Mouse (Mus musculus) cerebral cortex, adult 2 months (tissue): Measurements from ENCODE around the gene Nalcn.

Experiments
- WGBS: fragments of 180-500 bp; shearing (Covaris S2); methylation state at CpG from one replicate; pipeline ENCODE4 v1.1.7; 2018; 5-methylcytosine and 5-hydroxymethylcytosine counted together

Gene Nalcn

GRCm38 (mm10) chr14:123626501-123627179, at the start of gene Nalcn:
Nalcn (minus strand) TSS chr14:123627144.
- 2% methylated on average over 47 of the region's 47 CpGs for WGBS

- WGBS: 90% methylated on average over 21 of the region's 21 CpGs
Observed at GRCm38 (mm10) chr14:123671076-123671475, 44.1 kb upstream of the Nalcn start.

- 59% methylated on average over 1 of the region's 1 CpGs for WGBS
Observed at GRCm38 (mm10) chr14:123662386-123662785, 35.4 kb upstream of the Nalcn start.

DNA sequence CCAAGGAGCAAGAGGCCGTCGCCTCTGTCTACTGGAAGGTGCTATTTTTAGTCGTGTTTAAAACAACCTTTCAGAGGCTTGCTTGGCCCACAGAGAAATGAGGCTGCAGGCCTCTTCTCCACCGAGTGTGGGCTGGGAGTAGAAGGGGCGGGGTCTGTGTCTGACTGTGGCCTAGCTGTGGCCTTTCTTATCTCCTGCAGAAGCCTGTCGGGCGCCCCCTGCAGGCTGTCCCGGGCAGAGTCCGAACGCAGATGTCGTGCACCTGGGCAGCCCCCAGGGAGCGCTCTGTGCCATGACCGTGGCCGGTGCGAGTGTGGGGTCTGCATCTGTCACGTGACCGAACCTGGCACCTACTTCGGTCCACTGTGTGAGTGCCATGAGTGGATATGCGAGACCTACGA, 34.1 kb upstream of the Nalcn start:
- 18% methylated on average over 20 of the region's 20 CpGs for WGBS

GRCm38 (mm10) chr14:123659921-123660385, 33.0 kb upstream of the Nalcn start, which contains the start of gene Itgbl1:
Itgbl1 (plus strand) TSS chr14:123659971.
- 19% methylated on average over 7 of the region's 7 CpGs for WGBS

- 30% methylated on average over 3 of the region's 3 CpGs for WGBS
Observed at GRCm38 (mm10) chr14:123627180-123627562, 227 bp upstream of the Nalcn start.

DNA sequence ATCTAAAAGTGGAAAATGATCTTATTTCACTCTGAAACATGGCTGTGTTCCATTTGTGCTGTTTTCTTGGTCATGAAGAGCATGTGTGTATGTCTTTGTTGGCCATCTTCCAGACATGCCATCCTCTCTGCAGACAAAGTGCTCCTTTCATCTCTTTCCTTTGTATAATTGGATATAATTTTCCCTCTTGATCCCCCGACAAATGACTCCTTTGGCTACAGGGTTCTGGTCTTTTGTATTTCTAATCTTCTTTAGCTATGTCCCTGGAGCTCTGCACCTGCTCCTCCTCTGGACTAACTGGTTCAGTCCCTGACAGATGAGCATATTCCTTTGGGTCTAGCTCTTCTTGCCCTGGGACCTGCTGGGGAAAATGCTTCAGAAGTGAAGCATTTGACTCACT, 4.0 kb downstream of the Nalcn start:
- 26% methylated on average over 1 of the region's 1 CpGs for WGBS

- 87% methylated on average over 3 of the region's 3 CpGs for WGBS
Observed at GRCm38 (mm10) chr14:123595265-123595664, 31.7 kb downstream of the Nalcn start.

- 63% methylated on average over 2 of the region's 2 CpGs for WGBS
Observed at GRCm38 (mm10) chr14:123582433-123582832, 44.5 kb downstream of the Nalcn start.

GRCm38 (mm10) chr14:123575356-123575755, 51.6 kb downstream of the Nalcn start:
- WGBS: 88% methylated on average over 4 of the region's 4 CpGs

DNA sequence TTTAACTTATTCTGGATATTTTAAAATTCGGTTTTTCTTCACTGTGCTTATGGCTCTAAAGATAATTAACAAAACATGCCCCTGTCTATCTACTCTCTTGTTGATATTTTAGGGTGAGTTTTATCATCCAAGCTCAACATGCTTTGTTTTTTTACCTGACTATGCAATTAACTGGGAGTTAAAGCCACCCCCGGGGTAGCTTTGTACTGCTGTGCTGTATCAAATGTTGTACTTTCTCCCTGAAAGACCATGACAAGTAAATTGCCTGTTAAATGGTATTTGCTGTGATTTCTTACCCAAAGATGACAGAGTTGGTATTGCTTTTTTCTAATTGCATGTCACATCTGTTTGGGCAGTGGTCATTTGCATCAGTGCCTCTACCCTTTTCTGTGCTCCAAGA, 60.3 kb downstream of the Nalcn start:
- WGBS: 64% methylated on average over 2 of the region's 2 CpGs

DNA sequence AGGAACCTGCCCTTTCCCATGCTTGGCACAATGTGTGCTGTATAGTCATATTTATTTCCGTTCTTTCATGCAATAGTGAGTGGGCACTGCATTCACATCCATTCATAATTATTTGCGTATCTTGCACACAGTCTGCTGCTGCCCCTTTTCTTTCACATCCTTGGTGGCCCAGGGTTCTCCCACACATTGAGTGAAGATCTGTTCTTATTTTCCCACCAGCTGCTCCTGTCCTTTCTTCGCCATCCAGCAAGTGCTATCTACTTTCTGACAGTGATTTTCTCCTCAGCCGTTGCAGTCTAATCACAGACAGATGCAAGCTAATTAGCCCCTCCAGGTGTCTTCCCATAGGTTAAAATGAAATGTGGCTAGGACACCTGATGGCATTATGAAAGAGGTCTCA, 72.0 kb downstream of the Nalcn start:
- whole genome bisulfite sequencing: 50% methylated on average over 4 of the region's 4 CpGs

GRCm38 (mm10) chr14:123535636-123536035, 91.3 kb downstream of the Nalcn start:
- 71% methylated on average over 2 of the region's 2 CpGs for WGBS

GRCm38 (mm10) chr14:123533000-123533399, 93.9 kb downstream of the Nalcn start:
- 89% methylated on average over 1 of the region's 1 CpGs for WGBS

- 0% methylated on average over 1 of the region's 1 CpGs for WGBS
Observed at GRCm38 (mm10) chr14:123531271-123531670, 95.7 kb downstream of the Nalcn start.

DNA sequence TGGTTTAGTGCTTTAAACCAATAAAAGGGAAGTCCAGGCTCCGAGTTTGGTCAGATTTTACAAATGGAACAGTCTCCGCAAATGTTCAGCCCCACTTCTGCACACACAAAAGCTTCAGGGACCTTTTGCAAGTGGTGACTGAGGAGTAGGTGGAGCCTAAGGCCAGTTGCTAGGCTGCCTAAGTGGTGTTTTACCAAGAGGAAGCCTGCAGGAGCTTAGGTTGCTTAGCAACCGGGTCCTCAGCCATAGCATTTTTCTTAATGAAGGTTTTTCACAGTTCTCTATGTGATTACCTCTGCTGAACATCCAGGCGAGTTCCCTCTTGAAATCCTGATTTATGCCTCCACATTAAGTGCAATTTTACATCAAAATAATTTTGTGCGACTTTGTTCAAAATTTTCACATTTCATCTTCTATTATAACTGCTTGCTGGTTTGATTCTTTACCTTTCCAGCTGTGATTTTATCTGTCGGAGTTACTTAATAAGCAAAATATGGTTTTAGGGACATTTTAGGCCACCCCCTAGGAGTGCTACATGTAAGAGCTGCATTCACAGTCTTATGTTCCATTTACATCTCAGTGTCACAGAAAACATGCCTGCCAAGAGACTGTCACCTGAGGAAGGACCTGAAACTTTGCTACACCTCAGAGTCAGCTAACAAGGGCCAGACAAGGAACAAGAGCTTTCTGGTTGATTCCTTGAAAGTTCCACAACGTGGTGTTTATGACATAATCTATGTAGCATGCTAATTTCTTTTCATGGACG, 113.4 kb downstream of the Nalcn start:
- WGBS: 23% methylated on average over 8 of the region's 8 CpGs

DNA sequence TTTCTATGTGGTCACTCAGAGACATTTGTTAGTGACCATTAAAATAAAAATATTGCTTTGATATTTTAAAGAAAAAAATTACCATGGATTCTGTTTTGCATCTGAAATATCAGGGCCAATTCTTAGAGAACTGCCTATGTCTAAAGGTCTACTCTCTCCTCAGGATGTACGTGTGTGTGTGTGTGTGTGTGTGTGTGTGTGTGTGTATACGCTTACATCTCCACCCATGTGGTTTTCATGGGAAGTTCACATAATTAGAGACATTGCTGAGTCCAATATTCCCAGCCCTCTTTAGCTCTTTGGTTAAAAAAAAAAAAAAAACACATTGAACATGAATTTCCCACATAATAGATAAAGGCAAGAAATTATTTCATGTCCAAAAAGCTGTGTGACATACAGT, 114.0 kb downstream of the Nalcn start:
- 55% methylated on average over 2 of the region's 2 CpGs for WGBS

DNA sequence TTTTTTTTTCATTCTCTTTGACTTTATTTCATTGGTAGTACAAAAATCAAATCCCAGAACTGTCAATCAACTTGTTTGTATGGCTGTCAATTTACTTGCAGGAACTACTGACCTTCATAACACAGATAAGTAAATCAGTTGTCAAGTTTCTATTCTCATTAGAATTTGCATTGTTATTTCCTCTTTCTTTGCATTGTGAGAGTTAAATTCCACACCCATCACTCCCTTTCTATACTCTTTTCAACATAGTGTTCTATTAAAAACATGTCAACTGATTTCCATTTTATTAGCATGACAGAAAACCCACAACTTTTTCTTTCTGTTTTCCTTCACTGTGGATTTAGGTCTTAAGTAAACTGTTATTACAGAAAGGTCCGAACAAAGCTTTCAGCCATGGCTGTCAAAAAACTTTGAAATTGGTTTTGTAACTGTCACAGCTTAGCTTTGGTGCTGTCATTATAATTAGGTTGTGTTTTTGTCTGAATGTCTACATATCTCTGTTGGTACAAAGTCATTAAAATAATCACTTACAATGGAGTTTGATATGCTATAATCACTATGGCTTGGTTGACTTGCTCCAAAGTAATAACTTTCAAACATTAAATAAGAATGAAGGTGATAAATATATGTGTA, 138.3 kb downstream of the Nalcn start:
- 84% methylated on average over 1 of the region's 1 CpGs for WGBS

GRCm38 (mm10) chr14:123462026-123462425, 164.9 kb downstream of the Nalcn start:
- WGBS: 63% methylated on average over 1 of the region's 1 CpGs

- WGBS: 75% methylated on average over 1 of the region's 1 CpGs
Observed at GRCm38 (mm10) chr14:123446031-123446430, 180.9 kb downstream of the Nalcn start.

- WGBS: 54% methylated on average over 3 of the region's 3 CpGs
Observed at GRCm38 (mm10) chr14:123435542-123435941, 191.4 kb downstream of the Nalcn start.

GRCm38 (mm10) chr14:123376167-123376855, 250.6 kb downstream of the Nalcn start:
- WGBS: 58% methylated on average over 7 of the region's 7 CpGs
